ENCODE assay signal across 7 mouse cellular contexts in the genomic region with DNA sequence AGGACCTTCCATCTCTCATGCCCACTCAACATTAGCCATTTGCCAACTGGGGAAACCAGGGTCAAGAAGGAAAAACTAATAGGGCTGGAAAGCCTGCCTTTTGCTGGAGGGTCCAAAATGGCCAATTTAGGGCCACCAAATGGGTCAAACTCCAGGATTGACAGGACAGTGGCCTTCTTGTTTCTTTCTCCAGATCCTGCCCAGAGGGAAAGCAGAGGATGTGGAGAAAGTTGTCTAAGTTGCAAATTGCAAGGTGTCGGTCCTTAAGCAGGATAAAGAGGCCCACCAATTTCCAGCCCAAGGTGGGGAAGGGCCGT. TPM values are rescaled to one million over a fixed set of nuclear protein-coding genes. Genes with fewer than 3 reads are reported as not detected.
DNase-seq lines count a peak whose midpoint lies in the region; ATAC-seq lines count a peak whose summit lies in the region.

No protein-coding gene starts in this region.

- no peaks in the 10 kb centered on the region for H3K9me3 ChIP-seq in lung, embryonic 16.5 days (ENCODE audit: control insufficient read depth, low read length)
- no peaks in the 10 kb centered on the region for H3K9me3 ChIP-seq in forebrain, embryonic 11.5 days (ENCODE audit: control insufficient read depth, low read length)
- no peaks in the 10 kb centered on the region for H3K9me3 ChIP-seq in limb, embryonic 13.5 days
- H3K9me3 ChIP-seq in stomach, embryonic 14.5 days (ENCODE audit: control insufficient read depth, low read depth, low read length): no peaks in the 10 kb centered on the region

- intact Hi-C loops in left cerebral cortex, postnatal 10 days (cut with DNase I): no loop called here

- peaks cover 74% of the 10 kb centered on the region for H3K4me1 ChIP-seq in lung, embryonic 16.5 days (replicated peaks; ENCODE audit: control insufficient read depth, insufficient read depth, low read length)
- H3K4me1 ChIP-seq in forebrain, embryonic 11.5 days (replicated peaks; ENCODE audit: control insufficient read depth, insufficient read depth, low read length): peaks cover 43% of the 10 kb centered on the region
- peaks cover 79% of the 10 kb centered on the region for H3K4me1 ChIP-seq in limb, embryonic 13.5 days
- peaks cover 39% of the 10 kb centered on the region for H3K4me1 ChIP-seq in stomach, embryonic 14.5 days (ENCODE audit: control insufficient read depth, insufficient read depth, low read length)

- H3K27me3 ChIP-seq in lung, embryonic 16.5 days (ENCODE audit: control insufficient read depth, insufficient read depth, low read depth, low read length): no peaks in the 10 kb centered on the region
- no peaks in the 10 kb centered on the region for H3K27me3 ChIP-seq in forebrain, embryonic 11.5 days (ENCODE audit: control insufficient read depth, insufficient read depth, low read length)
- no peaks in the 10 kb centered on the region for H3K27me3 ChIP-seq in limb, embryonic 13.5 days
- H3K27me3 ChIP-seq in stomach, embryonic 14.5 days (ENCODE audit: control insufficient read depth, insufficient read depth, low read length): no peaks in the 10 kb centered on the region

- peak overlapping the region; percentile 93 for H3K27ac ChIP-seq in lung, embryonic 16.5 days (ENCODE audit: low read length)
- H3K27ac ChIP-seq in forebrain, embryonic 11.5 days (ENCODE audit: low read depth, low read length): peak overlapping the region; percentile 73; the same call in 1 of the 2 replicates
- H3K27ac ChIP-seq in limb, embryonic 13.5 days: peak overlapping the region; percentile 87
- peak overlapping the region; percentile 81 for H3K27ac ChIP-seq in stomach, embryonic 14.5 days (ENCODE audit: low read length)

- WGBS in lung, embryonic 16.5 days: 3% methylated on average over 2 of the region's 2 CpGs
- 3% methylated on average over 2 of the region's 2 CpGs for WGBS in forebrain, embryonic 11.5 days
- WGBS in limb, embryonic 13.5 days: 4% methylated on average over 2 of the region's 2 CpGs
- 0% methylated on average over 2 of the region's 2 CpGs for WGBS in stomach, embryonic 14.5 days

- peak overlapping the region; percentile 63 for H3K9ac ChIP-seq in lung, embryonic 16.5 days (ENCODE audit: low read length)
- peak overlapping the region; percentile 52 for H3K9ac ChIP-seq in forebrain, embryonic 11.5 days (ENCODE audit: low read length)
- peak overlapping the region; percentile 66 for H3K9ac ChIP-seq in limb, embryonic 13.5 days
- H3K9ac ChIP-seq in stomach, embryonic 14.5 days (replicated peaks; ENCODE audit: low read depth, low read length): 0 out of 2 replicates have a peak overlapping the region, but pooled peaks have one; percentile 4

- no peak for DNase-seq in lung, postnatal 10 days
- DNase-seq in forebrain, embryonic 11.5 days (ENCODE audit: low spot score): no peak
- DNase-seq in thymus, postnatal 36 days: no peak
- no peak for DNase-seq in left cerebral cortex, postnatal 10 days (ENCODE audit: extremely low spot score in 1 of 2, low spot score in 2 of 2)

- peak overlapping the region; percentile 54 for H3K4me3 ChIP-seq in lung, embryonic 16.5 days (ENCODE audit: low read length)
- peak overlapping the region; percentile 37 for H3K4me3 ChIP-seq in forebrain, embryonic 11.5 days (ENCODE audit: low read depth, low read length)
- peak overlapping the region; percentile 44 for H3K4me3 ChIP-seq in limb, embryonic 13.5 days
- H3K4me3 ChIP-seq in stomach, embryonic 14.5 days (ENCODE audit: low read depth, low read length): peak overlapping the region; percentile 42

- peak overlapping the region; percentile 68 for H3K4me2 ChIP-seq in lung, embryonic 16.5 days (ENCODE audit: low read depth, low read length)
- H3K4me2 ChIP-seq in forebrain, embryonic 11.5 days (ENCODE audit: low read depth, low read length, severe bottlenecking): peak overlapping the region; percentile 67
- H3K4me2 ChIP-seq in limb, embryonic 13.5 days (replicated peaks): peak overlapping the region; percentile 84
- H3K4me2 ChIP-seq in stomach, embryonic 14.5 days (replicated peaks; ENCODE audit: low read depth, low read length): peak overlapping the region; percentile 79

- peaks cover 6% of the 10 kb centered on the region; the same call in 1 of the 2 replicates for H3K36me3 ChIP-seq in lung, embryonic 16.5 days (ENCODE audit: control insufficient read depth, insufficient read depth, low read length)
- no peaks in the 10 kb centered on the region; the same call in 1 of the 2 replicates for H3K36me3 ChIP-seq in forebrain, embryonic 11.5 days (ENCODE audit: control insufficient read depth, insufficient read depth, low read length)
- peaks cover 27% of the 10 kb centered on the region for H3K36me3 ChIP-seq in limb, embryonic 13.5 days
- H3K36me3 ChIP-seq in stomach, embryonic 14.5 days (ENCODE audit: control insufficient read depth, insufficient read depth, low read length): peaks cover 17% of the 10 kb centered on the region

- ATAC-seq in lung, embryonic 16.5 days (ENCODE audit: low read depth): no peak
- no peak for ATAC-seq in forebrain, embryonic 11.5 days (replicated peaks; ENCODE audit: low FRiP score)
- ATAC-seq in limb, embryonic 13.5 days (ENCODE audit: low FRiP score, low read depth): no peak
- no peak for ATAC-seq in stomach, embryonic 14.5 days (ENCODE audit: insufficient number of reproducible peaks, insufficient read depth, low FRiP score, low read depth)

RNA-seq across cellular contexts. Expression of gene Srebf1, which starts 12.5 kb away (rescaled TPM):
- polyA plus RNA-seq in lung, embryonic 16.5 days (2015; fragmentation: Nextera tagmentation; extraction: Ambion mirVana): 65.9 and 74.3 TPM in 2 replicates
- 63.9 and 68.7 TPM in 2 replicates for polyA plus RNA-seq in forebrain, embryonic 11.5 days (2014; fragmentation: Nextera tagmentation; extraction: Ambion mirVana)
- 64.5 and 65.7 TPM in 2 replicates for polyA plus RNA-seq in limb, embryonic 13.5 days (2015; fragmentation: Nextera tagmentation; extraction: Ambion mirVana)
- polyA plus RNA-seq in stomach, embryonic 14.5 days (2014; fragmentation: Nextera tagmentation; extraction: Ambion mirVana): 70.9 and 72.6 TPM in 2 replicates
- 10 to 100 TPM; 41.5 to 43.0 TPM for total RNA-seq in left cerebral cortex, postnatal 10 days (2021)

Comparison
In these comparisons a context has a peak if more than half of its experiments do, and no peak if none do; other contexts are left out.
1. H3K9ac ChIP-seq: peak in every context shown above with its lines; median percentile 66 in limb, embryonic 13.5 days; 63 in lung, embryonic 16.5 days; 52 in forebrain, embryonic 11.5 days; 4 in stomach, embryonic 14.5 days.